Mouse (Mus musculus) intestine, postnatal 0 days (tissue): ENCODE results near the gene Tshz2. TPM values are rescaled to one million over a fixed set of nuclear protein-coding genes. Genes with fewer than 3 reads are reported as not detected.

ENCODE experiments used
- ATAC-seq: fragments of 200-750 bp; cut with Nextera tagmentation; 2 replicates; pipeline ENCODE4 v1.8.0; 2017; ENCODE audit warnings: mild to moderate bottlenecking, moderate TSS enrichment, moderate library complexity
- H3K27ac ChIP-seq: fragments of 300-500 bp; sonication (generic); 2 replicates; pipeline ENCODE4 v1.5.1; 2014; ENCODE audit warnings: mild to moderate bottlenecking, low read depth, low read length, moderate library complexity
- H3K27me3 ChIP-seq: fragments of 300-500 bp; sonication (generic); replicated peaks from 2 replicates; pipeline ENCODE4 v1.6.1; 2014; ENCODE audit warnings: low read length, mixed read lengths; ENCODE audit not compliant: control insufficient read depth, insufficient read depth
- H3K36me3 ChIP-seq: fragments of 300-500 bp; sonication (generic); 2 replicates; pipeline ENCODE4 v1.6.1; 2014; ENCODE audit warnings: mild to moderate bottlenecking, moderate library complexity; ENCODE audit not compliant: control insufficient read depth, insufficient read depth
- H3K4me1 ChIP-seq: fragments of 300-500 bp; sonication (generic); replicated peaks from 2 replicates; pipeline ENCODE4 v1.6.1; 2014; ENCODE audit warnings: antibody characterized with exemption, low read length, mixed read lengths; ENCODE audit not compliant: control insufficient read depth, insufficient read depth
- H3K4me2 ChIP-seq: fragments of 300-500 bp; sonication (generic); replicated peaks from 2 replicates; pipeline ENCODE4 v1.6.1; 2014; ENCODE audit warnings: low read depth, mild to moderate bottlenecking, moderate library complexity
- H3K4me3 ChIP-seq: fragments of 300-500 bp; sonication (generic); 2 replicates; pipeline ENCODE4 v1.5.1; 2014; ENCODE audit warnings: low read depth, low read length
- H3K9ac ChIP-seq: fragments of 300-500 bp; sonication (generic); 2 replicates; pipeline ENCODE4 v1.6.1; 2014; ENCODE audit warnings: mild to moderate bottlenecking, low read depth, low read length
- H3K9me3 ChIP-seq: fragments of 300-500 bp; sonication (generic); 2 replicates; pipeline ENCODE4 v1.6.1; 2016; ENCODE audit warnings: mixed run types; ENCODE audit not compliant: control insufficient read depth
- CTCF ChIP-seq: sonication (generic); IDR thresholded peaks from 2 replicates; pipeline ENCODE4 v1.5.1; 2016; ENCODE audit warnings: low read depth, mild to moderate bottlenecking, control low read depth, antibody characterized with exemption, moderate library complexity
- WGBS: fragments of 180-500 bp; shearing (Covaris S2); extraction: QIAGEN DNeasy Blood & Tissue Kit; methylation state at CpG from one replicate; pipeline ENCODE4 v1.1.7; 2014; 5-methylcytosine and 5-hydroxymethylcytosine counted together
- polyA plus RNA-seq: library from polyadenylated mRNA; unstranded; fragments of >200 nt; fragmentation: Nextera tagmentation; extraction: Ambion mirVana; gene quantifications from 2 replicates; pipeline ENCODE4 v1.2.1, GENCODE M21; 2015

Gene Tshz2
- polyA plus RNA-seq, 1 experiment from 2014 or later: 6.3 TPM

DNA sequence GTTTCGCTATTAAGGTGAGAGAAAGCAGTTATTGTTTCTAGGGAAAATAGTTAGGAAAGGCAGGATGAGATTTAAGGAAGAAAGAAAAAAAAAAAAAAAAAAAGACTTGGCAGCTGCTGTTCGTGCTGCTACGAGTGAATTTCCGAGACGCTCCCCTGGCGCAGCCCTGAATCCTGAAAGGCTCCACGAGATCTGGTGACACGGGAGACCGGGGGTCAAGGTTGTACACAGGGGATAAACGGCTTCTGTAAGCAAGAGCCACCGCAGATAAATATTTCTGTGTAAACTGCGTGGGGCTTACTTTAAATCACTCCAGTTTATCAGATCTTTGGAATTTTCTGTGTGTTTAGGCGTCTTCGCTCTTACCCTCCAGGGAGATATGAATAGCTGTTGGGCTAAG, 8.7 kb downstream of the Tshz2 start:
- no peak overlapping the region for H3K4me3 ChIP-seq
- H3K9ac ChIP-seq: no peak overlapping the region
- H3K9me3 ChIP-seq: no peaks in the 10 kb centered on the region
- no peak for TF ChIP-seq CTCF
- H3K27me3 ChIP-seq: no peaks in the 10 kb centered on the region
- no peak overlapping the region for H3K27ac ChIP-seq
- no peak for ATAC-seq
- WGBS: 30% methylated on average over 14 of the region's 14 CpGs
- H3K4me1 ChIP-seq: 0 out of 2 replicates have a peak, but pooled peaks cover 7% of the 10 kb centered on the region
- H3K4me2 ChIP-seq: peak overlapping the region; percentile 43
- H3K36me3 ChIP-seq: no peaks in the 10 kb centered on the region

- no peaks in the 10 kb centered on the region for H3K9me3 ChIP-seq
- no peak overlapping the region for H3K9ac ChIP-seq
- TF ChIP-seq CTCF: peak; percentile 39; the same call in 1 of the 2 replicates
- H3K4me2 ChIP-seq: no peak overlapping the region
- 0 out of 2 replicates have a peak, but pooled peaks cover 7% of the 10 kb centered on the region for H3K4me1 ChIP-seq
- H3K4me3 ChIP-seq: no peak overlapping the region
- no peak overlapping the region for H3K27ac ChIP-seq
- 88% methylated on average over 8 of the region's 8 CpGs for WGBS
- no peak for ATAC-seq
- H3K36me3 ChIP-seq: no peaks in the 10 kb centered on the region
- no peaks in the 10 kb centered on the region for H3K27me3 ChIP-seq
Measured at GRCm38 (mm10) chr2:169642420-169642819, 9.6 kb downstream of the Tshz2 start.

DNA sequence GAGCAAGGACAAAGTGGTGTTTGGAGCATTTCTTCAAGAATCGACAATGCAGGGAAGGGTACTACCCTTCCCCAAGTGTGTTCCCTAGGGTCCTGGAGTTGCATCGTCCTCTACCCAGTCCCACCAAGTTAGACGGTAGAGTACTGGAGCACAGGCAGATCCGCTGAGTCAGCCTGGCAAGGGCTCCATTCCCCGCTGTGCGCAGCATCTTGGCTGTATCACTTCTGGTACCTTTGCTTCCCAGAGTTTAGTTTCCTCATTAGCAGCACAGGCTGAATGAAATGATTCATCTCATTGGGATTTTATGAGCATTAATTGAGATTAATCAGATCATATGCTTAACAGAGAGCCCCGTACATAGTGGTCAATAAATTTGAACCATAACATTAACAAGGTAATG, 14.3 kb downstream of the Tshz2 start:
- WGBS: 89% methylated on average over 7 of the region's 7 CpGs

GRCm38 (mm10) chr2:169649262-169649885, 16.6 kb downstream of the Tshz2 start:
- Histone ChIP-seq H3K4me1 (0 out of 2 replicates have a peak, but pooled peaks cover 2% of the 10 kb centered on the region), H3K9me3 (no peaks in the 10 kb centered on the region), H3K27me3 (no peaks in the 10 kb centered on the region), H3K4me2 (no peak overlapping the region), H3K27ac (no peak overlapping the region), H3K4me3 (no peak overlapping the region), H3K36me3 (no peaks in the 10 kb centered on the region), H3K9ac (no peak overlapping the region)
- TF ChIP-seq CTCF: no peak
- no peak for ATAC-seq
- 63% methylated on average over 7 of the region's 7 CpGs for WGBS

More for the DNA sequence above, 14.3 kb downstream of the Tshz2 start:
- Histone ChIP-seq H3K9ac (no peak overlapping the region), H3K4me3 (no peak overlapping the region), H3K36me3 (no peaks in the 10 kb centered on the region), H3K4me2 (no peak overlapping the region), H3K9me3 (no peaks in the 10 kb centered on the region), H3K27me3 (no peaks in the 10 kb centered on the region), H3K27ac (no peak overlapping the region), H3K4me1 (no peaks in the 10 kb centered on the region)
- no peak for ATAC-seq
- TF ChIP-seq CTCF: no peak

- no peak overlapping the region for H3K4me2 ChIP-seq
- WGBS: 43% methylated on average over 1 of the region's 1 CpGs
Measured at GRCm38 (mm10) chr2:169653282-169653681, 20.5 kb downstream of the Tshz2 start.

DNA sequence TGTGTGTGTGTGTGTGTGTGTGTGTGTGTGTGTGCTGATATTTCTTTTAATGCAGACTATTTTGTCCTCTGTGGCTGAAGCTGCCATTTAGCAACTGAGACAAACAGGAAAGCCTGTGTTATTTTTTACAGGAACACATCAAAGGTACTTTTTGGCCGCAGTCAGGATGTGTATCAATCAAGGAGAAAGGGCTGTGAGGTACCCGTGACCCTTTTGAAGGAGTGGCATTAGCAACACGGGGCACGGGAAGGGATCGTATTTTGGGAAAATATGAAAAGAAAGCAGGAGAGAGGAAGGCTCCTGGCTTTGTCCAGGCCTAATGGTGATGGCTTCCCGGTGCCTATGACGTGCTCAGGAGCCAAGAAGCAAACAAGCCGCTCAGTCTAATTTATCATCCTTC, 31.0 kb downstream of the Tshz2 start:
- H3K36me3 ChIP-seq: no peaks in the 10 kb centered on the region
- no peaks in the 10 kb centered on the region for H3K27me3 ChIP-seq
- H3K9me3 ChIP-seq: no peaks in the 10 kb centered on the region
- peaks cover 5% of the 10 kb centered on the region; the same call in 1 of the 2 replicates for H3K4me1 ChIP-seq
- peak overlapping the region; percentile 22; the same call in 1 of the 2 replicates for H3K27ac ChIP-seq
- H3K4me3 ChIP-seq: no peak overlapping the region
- TF ChIP-seq CTCF: no peak
- H3K9ac ChIP-seq: no peak overlapping the region
- 55% methylated on average over 8 of the region's 8 CpGs for WGBS
- ATAC-seq: no peak
- H3K4me2 ChIP-seq: 0 out of 2 replicates have a peak overlapping the region, but pooled peaks have one; percentile 9

More at GRCm38 (mm10) chr2:169653282-169653681, 20.5 kb downstream of the Tshz2 start:
- no peaks in the 10 kb centered on the region for H3K36me3 ChIP-seq
- no peak overlapping the region for H3K4me3 ChIP-seq
- no peaks in the 10 kb centered on the region for H3K9me3 ChIP-seq
- no peak overlapping the region for H3K27ac ChIP-seq
- H3K9ac ChIP-seq: no peak overlapping the region
- no peaks in the 10 kb centered on the region for H3K27me3 ChIP-seq
- 0 out of 2 replicates have a peak, but pooled peaks cover 2% of the 10 kb centered on the region for H3K4me1 ChIP-seq
- peak; percentile 69 for ATAC-seq
- TF ChIP-seq CTCF: no peak
